Mouse (Mus musculus): ENCODE data around the gene Klhl40.

GRCm38 (mm10) chr9:121754624-121755023 lies 22.8 kb upstream of the Klhl40 start:
- TF ChIP-seq HCFC1 (IDR thresholded peaks at IDR 0.05; ENCODE audit: borderline replicate concordance, insufficient read depth, low read length), result no peak
- TF ChIP-seq ZC3H11A (IDR thresholded peaks at IDR 0.05; ENCODE audit: borderline replicate concordance, low read depth, low read length), result no peak
- no peak for TF ChIP-seq CHD2 (IDR thresholded peaks at IDR 0.05; ENCODE audit: low read depth, low read length)
- no peak for TF ChIP-seq ZNF384 (IDR thresholded peaks at IDR 0.05; ENCODE audit: low read depth, low read length)
- TF ChIP-seq MAFK (IDR thresholded peaks at IDR 0.05; ENCODE audit: insufficient read depth, low read depth, low read length), result no peak

All from ES-E14 (cell line).